Mouse (Mus musculus): ENCODE data around the gene Samhd1. TPM values are rescaled to one million over a fixed set of nuclear protein-coding genes. Genes with fewer than 3 reads are reported as not detected.
"Not testable (repeated sequence)": the region's sequence is repeated elsewhere in the genome, so short reads cannot be mapped to it uniquely, and the experiment has no call there.

The Samhd1 gene
- polyA plus RNA-seq, 1 experiment from 2014 or later, result 11.1 TPM

DNA sequence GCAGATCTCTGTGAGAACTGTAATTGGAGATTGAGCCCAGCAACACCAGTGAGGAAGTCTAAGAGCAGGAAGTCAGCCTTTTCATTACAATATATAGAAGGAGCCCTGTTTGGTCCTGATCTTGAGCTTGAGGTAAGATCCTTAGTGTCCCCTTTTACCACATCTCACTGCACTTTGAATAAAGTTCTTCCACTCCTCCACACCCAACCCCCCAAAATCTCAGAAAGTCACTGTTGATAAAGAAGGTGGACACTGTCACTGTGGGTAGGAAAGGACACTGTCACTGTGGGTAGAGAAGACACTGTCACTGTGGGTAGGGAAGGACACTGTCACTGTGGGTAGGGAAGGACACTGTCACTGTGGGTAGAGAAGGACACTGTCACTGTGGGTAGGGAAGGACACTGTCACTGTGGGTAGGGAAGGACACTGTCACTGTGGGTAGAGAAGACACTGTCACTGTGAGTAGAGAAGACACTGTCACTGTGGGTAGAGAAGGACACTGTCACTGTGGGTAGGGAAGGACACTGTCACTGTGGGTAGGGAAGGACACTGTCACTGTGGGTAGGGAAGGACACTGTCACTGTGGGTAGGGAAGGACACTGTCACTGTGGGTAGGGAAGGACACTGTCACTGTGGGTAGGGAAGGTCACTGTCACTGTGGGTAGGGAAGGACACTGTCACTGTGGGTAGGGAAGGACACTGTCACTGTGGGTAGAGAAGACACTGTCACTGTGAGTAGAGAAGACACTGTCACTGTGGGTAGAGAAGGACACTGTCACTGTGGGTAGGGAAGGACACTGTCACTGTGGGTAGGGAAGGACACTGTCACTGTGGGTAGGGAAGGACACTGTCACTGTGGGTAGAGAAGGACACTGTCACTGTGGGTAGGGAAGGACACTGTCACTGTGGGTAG, 30.5 kb upstream of the Samhd1 start:
- not testable (repeated sequence) for H3K9me3 ChIP-seq (ENCODE audit: control insufficient read depth, low read length); H3K4me3 ChIP-seq (ENCODE audit: low read length); H3K9ac ChIP-seq (ENCODE audit: low read depth, low read length); ATAC-seq; H3K4me1 ChIP-seq (ENCODE audit: control insufficient read depth, insufficient read depth, low read depth, low read length); H3K4me2 ChIP-seq (ENCODE audit: low read length); H3K27ac ChIP-seq (ENCODE audit: low read depth, low read length); H3K27me3 ChIP-seq (replicated peaks; ENCODE audit: control insufficient read depth, insufficient read depth, low read length); H3K36me3 ChIP-seq (ENCODE audit: control insufficient read depth, insufficient read depth, low read length)

DNA sequence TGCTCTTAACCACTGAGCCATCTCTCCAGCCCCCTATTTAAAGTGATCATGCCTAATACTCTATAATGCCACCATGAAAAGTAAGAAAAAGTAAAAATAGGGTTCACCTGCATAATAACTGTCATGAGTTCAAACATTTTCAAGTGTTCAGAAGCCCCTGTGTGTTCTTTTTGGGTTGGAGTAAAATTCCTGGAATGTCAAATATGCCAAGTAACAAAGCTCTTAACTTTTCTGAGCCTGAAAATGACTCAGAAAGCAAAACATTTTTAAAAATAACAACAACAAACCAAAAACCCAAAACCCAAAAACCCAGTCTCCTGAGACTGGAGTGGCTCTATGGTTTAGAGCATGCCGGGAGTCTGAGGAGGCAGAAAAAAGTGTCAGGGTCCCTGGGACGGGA, 29.0 kb upstream of the Samhd1 start:
- H3K36me3 ChIP-seq (ENCODE audit: control insufficient read depth, insufficient read depth, low read length), result peaks cover 8% of the 10 kb centered on the region
- H3K4me3 ChIP-seq (ENCODE audit: low read length), result no peak overlapping the region
- H3K4me1 ChIP-seq (ENCODE audit: control insufficient read depth, insufficient read depth, low read depth, low read length), result no peaks in the 10 kb centered on the region
- no peaks in the 10 kb centered on the region for H3K27me3 ChIP-seq (replicated peaks; ENCODE audit: control insufficient read depth, insufficient read depth, low read length)
- H3K9ac ChIP-seq (ENCODE audit: low read depth, low read length), result no peak overlapping the region
- 93% methylated on average over 2 of the region's 2 CpGs for WGBS
- H3K9me3 ChIP-seq (ENCODE audit: control insufficient read depth, low read length), result no peaks in the 10 kb centered on the region
- no peak for ATAC-seq
- H3K4me2 ChIP-seq (ENCODE audit: low read length), result no peak overlapping the region
- H3K27ac ChIP-seq (ENCODE audit: low read depth, low read length), result no peak overlapping the region

DNA sequence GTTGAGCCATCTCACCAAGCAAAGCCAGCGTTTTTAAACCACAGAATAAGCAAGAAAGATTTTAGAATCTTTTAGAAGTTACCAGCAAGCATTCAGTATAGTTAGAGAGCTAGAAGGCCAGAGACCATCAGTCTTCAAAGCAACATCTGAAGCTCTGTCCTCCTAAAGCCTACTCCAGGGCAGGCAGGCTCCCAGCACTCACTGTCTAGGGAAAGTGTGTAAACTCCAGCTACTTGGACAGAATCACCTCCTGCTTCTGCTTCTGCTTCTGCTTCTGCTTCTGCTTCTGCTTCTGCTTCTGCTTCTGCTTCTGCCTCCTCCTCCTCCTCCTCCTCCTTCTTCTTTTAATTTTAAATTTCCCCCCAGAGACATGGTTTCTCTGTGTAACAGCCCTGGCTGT, 21.0 kb upstream of the Samhd1 start:
- Histone ChIP-seq H3K4me2 (ENCODE audit: low read length) (no peak overlapping the region), H3K36me3 (ENCODE audit: control insufficient read depth, insufficient read depth, low read length) (peaks cover 12% of the 10 kb centered on the region), H3K4me1 (ENCODE audit: control insufficient read depth, insufficient read depth, low read depth, low read length) (no peaks in the 10 kb centered on the region), H3K9ac (ENCODE audit: low read depth, low read length) (no peak overlapping the region), H3K27ac (ENCODE audit: low read depth, low read length) (no peak overlapping the region), H3K4me3 (ENCODE audit: low read length) (no peak overlapping the region), H3K27me3 (replicated peaks; ENCODE audit: control insufficient read depth, insufficient read depth, low read length) (no peaks in the 10 kb centered on the region), H3K9me3 (ENCODE audit: control insufficient read depth, low read length) (no peaks in the 10 kb centered on the region)
- WGBS, result 94% methylated on average over 1 of the region's 1 CpGs
- no peak for ATAC-seq

DNA sequence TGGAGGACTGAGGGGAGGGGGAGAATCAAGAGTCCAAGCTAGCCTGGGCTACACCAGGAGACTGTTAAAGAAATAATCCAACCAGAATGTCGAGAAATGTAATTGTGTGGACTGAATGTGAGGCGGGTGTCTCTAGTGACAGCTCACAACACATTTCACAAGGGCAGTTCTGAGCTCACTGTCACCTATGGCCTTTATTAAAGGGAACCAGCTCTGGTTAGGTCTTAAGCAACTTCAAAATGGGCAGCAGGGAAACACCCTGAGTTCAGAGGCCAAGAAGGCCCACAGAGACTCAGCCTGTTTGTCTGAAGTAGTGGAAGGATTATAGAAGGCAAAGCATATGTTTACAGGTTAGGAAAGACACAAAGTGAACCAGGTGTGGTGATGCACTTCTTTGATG, 18.2 kb upstream of the Samhd1 start:
- H3K9me3 ChIP-seq (ENCODE audit: control insufficient read depth, low read length), result no peaks in the 10 kb centered on the region
- H3K4me2 ChIP-seq (ENCODE audit: low read length), result no peak overlapping the region
- peaks cover 6% of the 10 kb centered on the region for H3K36me3 ChIP-seq (ENCODE audit: control insufficient read depth, insufficient read depth, low read length)
- WGBS, result 85% methylated on average over 2 of the region's 2 CpGs
- no peak overlapping the region for H3K9ac ChIP-seq (ENCODE audit: low read depth, low read length)
- no peak for ATAC-seq
- H3K27ac ChIP-seq (ENCODE audit: low read depth, low read length), result no peak overlapping the region
- no peaks in the 10 kb centered on the region for H3K4me1 ChIP-seq (ENCODE audit: control insufficient read depth, insufficient read depth, low read depth, low read length)
- no peaks in the 10 kb centered on the region for H3K27me3 ChIP-seq (replicated peaks; ENCODE audit: control insufficient read depth, insufficient read depth, low read length)
- H3K4me3 ChIP-seq (ENCODE audit: low read length), result no peak overlapping the region

DNA sequence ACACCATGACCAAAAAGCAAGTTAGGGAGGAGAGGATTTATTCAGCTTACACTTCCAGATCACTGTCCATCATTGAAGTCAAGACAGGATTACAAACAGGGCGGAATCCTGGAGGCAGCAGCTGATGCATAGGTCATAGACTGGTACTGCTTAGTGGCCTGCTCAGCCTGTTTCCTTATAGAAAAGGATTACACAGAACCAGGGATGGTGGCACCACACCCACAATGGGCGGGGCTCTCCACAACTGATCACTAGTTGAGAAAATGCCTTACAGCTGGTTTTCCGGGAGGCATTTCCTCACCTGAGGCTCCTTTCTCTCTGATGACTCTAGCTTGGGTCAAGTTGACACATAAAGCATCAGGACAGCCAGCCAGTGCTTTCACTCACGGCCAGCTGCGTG, 13.4 kb upstream of the Samhd1 start:
- Histone ChIP-seq H3K4me3 (ENCODE audit: low read length) (no peak overlapping the region), H3K9me3 (ENCODE audit: control insufficient read depth, low read length) (no peaks in the 10 kb centered on the region), H3K27me3 (replicated peaks; ENCODE audit: control insufficient read depth, insufficient read depth, low read length) (no peaks in the 10 kb centered on the region), H3K4me1 (ENCODE audit: control insufficient read depth, insufficient read depth, low read depth, low read length) (no peaks in the 10 kb centered on the region), H3K9ac (ENCODE audit: low read depth, low read length) (no peak overlapping the region), H3K36me3 (ENCODE audit: control insufficient read depth, insufficient read depth, low read length) (peaks cover 4% of the 10 kb centered on the region; the same call in 1 of the 2 replicates), H3K4me2 (ENCODE audit: low read length) (no peak overlapping the region), H3K27ac (ENCODE audit: low read depth, low read length) (no peak overlapping the region)
- 94% methylated on average over 5 of the region's 5 CpGs for WGBS
- ATAC-seq, result no peak

DNA sequence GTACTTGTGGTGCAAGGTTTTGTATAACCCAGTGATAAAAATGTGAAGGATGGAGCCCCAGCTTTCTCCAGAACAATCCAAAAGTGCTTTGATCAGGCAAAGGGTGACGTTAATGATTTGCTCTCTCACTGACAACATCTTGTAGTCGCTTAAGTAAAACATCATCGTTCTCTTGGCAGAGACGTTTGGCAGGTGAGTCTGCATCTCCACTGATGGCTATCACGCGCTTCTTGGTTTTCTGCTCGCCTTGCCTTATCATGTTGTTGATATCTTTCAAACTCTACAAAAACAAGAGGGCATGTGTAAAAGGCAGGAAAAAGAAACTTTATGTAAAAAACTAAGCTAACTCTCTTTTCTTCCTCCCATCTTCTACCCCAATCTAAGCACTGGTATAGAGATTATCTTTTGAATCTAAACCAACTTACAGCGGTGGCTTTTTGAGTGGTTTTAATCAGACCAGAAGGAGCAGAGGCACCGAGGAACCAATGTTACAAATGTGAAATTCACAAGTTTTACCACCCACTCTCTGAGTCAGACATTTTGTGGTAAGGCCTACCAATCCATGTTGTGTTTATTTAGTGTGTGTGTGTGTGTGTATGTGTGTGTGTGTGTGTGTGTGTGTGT, 12.4 kb upstream of the Samhd1 start:
- no peak for ATAC-seq
- Histone ChIP-seq H3K4me2 (ENCODE audit: low read length) (no peak overlapping the region), H3K9ac (ENCODE audit: low read depth, low read length) (no peak overlapping the region), H3K4me1 (ENCODE audit: control insufficient read depth, insufficient read depth, low read depth, low read length) (no peaks in the 10 kb centered on the region), H3K4me3 (ENCODE audit: low read length) (no peak overlapping the region), H3K27ac (ENCODE audit: low read depth, low read length) (no peak overlapping the region), H3K36me3 (ENCODE audit: control insufficient read depth, insufficient read depth, low read length) (peaks cover 4% of the 10 kb centered on the region; the same call in 1 of the 2 replicates), H3K27me3 (replicated peaks; ENCODE audit: control insufficient read depth, insufficient read depth, low read length) (no peaks in the 10 kb centered on the region), H3K9me3 (ENCODE audit: control insufficient read depth, low read length) (no peaks in the 10 kb centered on the region)
- WGBS, result 89% methylated on average over 9 of the region's 9 CpGs

DNA sequence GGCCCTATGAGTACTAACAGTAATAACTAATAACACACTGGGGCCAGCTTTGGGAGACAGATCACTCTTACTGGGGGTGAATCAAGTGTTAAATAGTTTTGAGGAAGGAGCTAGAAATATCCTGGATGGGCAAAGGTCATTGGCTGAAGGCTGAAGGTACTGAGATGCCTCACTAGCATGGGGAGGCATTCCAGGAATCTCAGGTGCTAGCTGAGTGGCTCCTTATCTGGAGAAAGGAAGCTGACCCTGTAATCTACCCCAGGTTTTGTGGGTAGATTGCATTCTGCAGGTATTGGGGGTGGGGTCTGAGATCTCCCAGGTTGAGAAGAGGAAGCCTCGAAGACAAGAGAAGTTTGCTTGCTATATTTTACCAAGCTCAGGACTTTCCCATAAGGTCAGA, 10.1 kb upstream of the Samhd1 start:
- Histone ChIP-seq H3K27ac (ENCODE audit: low read depth, low read length) (no peak overlapping the region), H3K4me1 (ENCODE audit: control insufficient read depth, insufficient read depth, low read depth, low read length) (no peaks in the 10 kb centered on the region), H3K36me3 (ENCODE audit: control insufficient read depth, insufficient read depth, low read length) (peaks cover 2% of the 10 kb centered on the region; the same call in 1 of the 2 replicates), H3K9me3 (ENCODE audit: control insufficient read depth, low read length) (no peaks in the 10 kb centered on the region), H3K27me3 (replicated peaks; ENCODE audit: control insufficient read depth, insufficient read depth, low read length) (no peaks in the 10 kb centered on the region), H3K4me3 (ENCODE audit: low read length) (no peak overlapping the region), H3K9ac (ENCODE audit: low read depth, low read length) (no peak overlapping the region), H3K4me2 (ENCODE audit: low read length) (no peak overlapping the region)
- ATAC-seq, result no peak
- 100% methylated on average over 1 of the region's 1 CpGs for WGBS

DNA sequence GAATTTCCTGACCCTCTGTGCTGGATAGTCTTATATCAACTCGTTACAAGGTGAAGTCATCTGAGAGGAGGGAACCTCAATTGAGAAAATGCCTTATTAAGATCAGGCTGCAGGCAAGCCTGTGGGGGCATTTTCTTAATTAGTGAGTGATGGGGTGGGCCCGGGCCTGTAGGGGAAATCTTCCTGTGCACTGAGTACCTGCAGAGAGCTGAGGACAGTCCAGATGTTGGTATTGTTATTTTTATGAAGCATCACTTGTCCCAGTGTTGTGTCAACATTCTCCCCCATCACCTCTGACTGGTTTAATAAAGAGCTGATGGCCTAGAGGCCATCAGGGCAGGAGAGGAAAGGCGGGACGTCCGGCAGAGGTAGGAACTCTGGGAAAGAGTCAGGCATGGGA, 9.1 kb upstream of the Samhd1 start:
- Histone ChIP-seq H3K27me3 (replicated peaks; ENCODE audit: control insufficient read depth, insufficient read depth, low read length) (no peaks in the 10 kb centered on the region), H3K36me3 (ENCODE audit: control insufficient read depth, insufficient read depth, low read length) (no peaks in the 10 kb centered on the region; the same call in 1 of the 2 replicates), H3K27ac (ENCODE audit: low read depth, low read length) (no peak overlapping the region), H3K9me3 (ENCODE audit: control insufficient read depth, low read length) (no peaks in the 10 kb centered on the region), H3K4me3 (ENCODE audit: low read length) (no peak overlapping the region), H3K4me2 (ENCODE audit: low read length) (no peak overlapping the region), H3K9ac (ENCODE audit: low read depth, low read length) (no peak overlapping the region), H3K4me1 (ENCODE audit: control insufficient read depth, insufficient read depth, low read depth, low read length) (no peaks in the 10 kb centered on the region)
- WGBS, result 78% methylated on average over 5 of the region's 5 CpGs
- ATAC-seq, result no peak

DNA sequence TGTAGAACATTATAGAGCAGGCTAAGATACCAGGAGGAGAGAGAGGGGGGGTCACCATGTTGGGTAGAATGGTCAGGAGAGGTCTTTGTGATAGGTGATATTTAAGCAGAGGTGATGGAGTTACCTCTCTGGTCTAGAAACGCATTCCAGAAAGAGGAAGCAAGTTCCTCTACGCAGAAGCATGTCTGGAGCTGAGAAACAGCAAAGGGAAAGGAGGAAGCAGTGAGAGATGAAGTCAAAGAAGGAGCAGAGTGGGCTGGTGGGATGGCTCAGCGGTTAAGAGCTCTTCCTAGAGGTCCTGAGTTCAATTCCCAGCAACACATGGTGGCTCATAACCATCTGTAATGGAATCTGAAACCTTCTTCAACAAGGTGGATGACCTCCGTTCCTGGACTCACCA, 6.9 kb upstream of the Samhd1 start:
- Histone ChIP-seq H3K27ac (ENCODE audit: low read depth, low read length) (no peak overlapping the region), H3K4me2 (ENCODE audit: low read length) (no peak overlapping the region), H3K27me3 (replicated peaks; ENCODE audit: control insufficient read depth, insufficient read depth, low read length) (no peaks in the 10 kb centered on the region), H3K4me3 (ENCODE audit: low read length) (no peak overlapping the region), H3K9ac (ENCODE audit: low read depth, low read length) (no peak overlapping the region), H3K36me3 (ENCODE audit: control insufficient read depth, insufficient read depth, low read length) (no peaks in the 10 kb centered on the region; the same call in 1 of the 2 replicates), H3K4me1 (ENCODE audit: control insufficient read depth, insufficient read depth, low read depth, low read length) (no peaks in the 10 kb centered on the region), H3K9me3 (ENCODE audit: control insufficient read depth, low read length) (no peaks in the 10 kb centered on the region)
- WGBS, result 83% methylated on average over 4 of the region's 4 CpGs
- no peak for ATAC-seq
